8 mouse cellular contexts compared by ENCODE assay signal in the genomic region with DNA sequence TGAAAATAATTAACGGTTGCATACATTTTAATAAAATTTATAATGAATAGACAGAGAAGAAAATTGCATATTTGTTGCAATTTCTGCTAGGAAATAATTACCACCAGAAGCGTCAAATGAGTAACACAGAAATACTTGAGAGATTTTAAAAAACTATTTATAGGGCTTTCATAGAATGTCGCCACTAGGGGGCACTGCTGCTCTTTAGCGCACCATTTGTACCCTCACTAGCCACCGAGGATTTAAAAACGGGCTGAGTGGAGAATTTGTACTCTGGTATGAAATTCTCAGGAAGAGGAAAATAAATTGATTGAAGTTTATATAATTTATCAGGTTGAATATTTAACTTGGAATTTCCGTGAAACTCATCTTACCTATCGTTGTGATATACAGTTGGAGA.
DNase-seq lines count a peak whose midpoint lies in the region; ATAC-seq and TF ChIP-seq lines count a peak whose summit lies in the region.

No protein-coding gene starts in this region.

- H3K9ac ChIP-seq in forebrain, embryonic 13.5 days: no peak overlapping the region
- H3K9ac ChIP-seq in kidney, postnatal 0 days (ENCODE audit: low read depth, low read length): no peak overlapping the region
- no peak overlapping the region for H3K9ac ChIP-seq in limb, embryonic 14.5 days (ENCODE audit: low read depth, low read length, severe bottlenecking)

- H3K4me1 ChIP-seq in forebrain, embryonic 13.5 days: no peaks in the 10 kb centered on the region
- no peaks in the 10 kb centered on the region for H3K4me1 ChIP-seq in kidney, postnatal 0 days (replicated peaks; ENCODE audit: insufficient read depth, low read length)
- H3K4me1 ChIP-seq in limb, embryonic 14.5 days (ENCODE audit: control insufficient read depth, insufficient read depth, low read length): no peaks in the 10 kb centered on the region

- DNase-seq in urinary bladder, adult 18-20 months (ENCODE audit: low spot score in 2 of 2): peak; percentile 2 to 28
- DNase-seq in urinary bladder, postnatal 10 days (ENCODE audit: low spot score): no peak
- DNase-seq in c-Kit-positive CD71-negative TER-119-negative erythroid progenitor cells, embryonic 14.5 days (ENCODE audit: low read depth): peak; percentile 19
- DNase-seq in kidney, postnatal 0 days (ENCODE audit: low spot score): peak; percentile 85
- peak; percentile 91 for DNase-seq in limb, embryonic 14.5 days (ENCODE audit: low spot score)
- DNase-seq in right cerebral cortex, adult 2 months (ENCODE audit: low spot score in 2 of 2): peak; percentile 83 to 89

- no peak for TF ChIP-seq POLR2A in limb, embryonic 14.5 days (IDR thresholded peaks at IDR 0.05; ENCODE audit: borderline replicate concordance, extremely low read depth, insufficient read depth, insufficient read length)

- peak; percentile 86 for TF ChIP-seq CTCF in kidney, postnatal 0 days (IDR thresholded peaks at IDR 0.05; ENCODE audit: low read depth)

- H3K9me3 ChIP-seq in forebrain, embryonic 13.5 days (replicated peaks): no peaks in the 10 kb centered on the region
- no peaks in the 10 kb centered on the region for H3K9me3 ChIP-seq in kidney, postnatal 0 days (replicated peaks; ENCODE audit: low read length)
- H3K9me3 ChIP-seq in limb, embryonic 14.5 days (ENCODE audit: control insufficient read depth, low read length): no peaks in the 10 kb centered on the region

- H3K4me3 ChIP-seq in forebrain, embryonic 13.5 days: no peak overlapping the region
- H3K4me3 ChIP-seq in kidney, postnatal 0 days (replicated peaks; ENCODE audit: low read depth, low read length): no peak overlapping the region
- H3K4me3 ChIP-seq in limb, embryonic 14.5 days (replicated peaks; ENCODE audit: low read length): no peak overlapping the region

- WGBS in forebrain, embryonic 13.5 days: 14% methylated on average over 8 of the region's 8 CpGs
- WGBS in kidney, postnatal 0 days: 11% methylated on average over 8 of the region's 8 CpGs
- 14% methylated on average over 8 of the region's 8 CpGs for WGBS in limb, embryonic 14.5 days

- no peak overlapping the region for H3K27ac ChIP-seq in forebrain, embryonic 13.5 days
- no peak overlapping the region for H3K27ac ChIP-seq in kidney, postnatal 0 days
- H3K27ac ChIP-seq in limb, embryonic 14.5 days (replicated peaks; ENCODE audit: low read depth, low read length): no peak overlapping the region

- H3K27me3 ChIP-seq in forebrain, embryonic 13.5 days: no peaks in the 10 kb centered on the region
- no peaks in the 10 kb centered on the region for H3K27me3 ChIP-seq in kidney, postnatal 0 days (ENCODE audit: insufficient read depth, low read length)
- no peaks in the 10 kb centered on the region for H3K27me3 ChIP-seq in limb, embryonic 14.5 days (ENCODE audit: control insufficient read depth, insufficient read depth, low read length)

- ATAC-seq in forebrain, embryonic 13.5 days: peak; percentile 87
- no peak for ATAC-seq in kidney, postnatal 0 days (replicated peaks; ENCODE audit: low FRiP score, low read depth)
- no peak for ATAC-seq in limb, embryonic 14.5 days (ENCODE audit: low FRiP score, low read depth)
- ATAC-seq in megakaryocyte-erythroid progenitor cell, adult 5-6 weeks (replicated peaks; ENCODE audit: low FRiP score, low TSS enrichment, poor library complexity, severe bottlenecking): no peak; the same call in 1 of the 2 replicates

- no peaks in the 10 kb centered on the region for H3K36me3 ChIP-seq in forebrain, embryonic 13.5 days (ENCODE audit: poor library complexity, severe bottlenecking)
- H3K36me3 ChIP-seq in kidney, postnatal 0 days (ENCODE audit: insufficient read depth, low read length): no peaks in the 10 kb centered on the region
- no peaks in the 10 kb centered on the region for H3K36me3 ChIP-seq in limb, embryonic 14.5 days (ENCODE audit: control insufficient read depth, insufficient read depth, low read length)

- H3K4me2 ChIP-seq in forebrain, embryonic 13.5 days: no peak overlapping the region
- no peak overlapping the region for H3K4me2 ChIP-seq in kidney, postnatal 0 days (ENCODE audit: low read length)
- no peak overlapping the region for H3K4me2 ChIP-seq in limb, embryonic 14.5 days (replicated peaks; ENCODE audit: low read depth, low read length, severe bottlenecking)
